Mouse (Mus musculus) E14TG2a.4 (cell line): ENCODE measurements at regions not wholly inside any gene's neighbourhood (a gene's known extent, or its start where the extent isn't known, plus 50 kb on each side); places are given as distances from the start of the nearest gene placed in this dataset.

Experiments used
- CTCF ChIP-seq: conservative IDR thresholded peaks from 2 replicates; pipeline ENCODE4 v1.5.1; 2014; ENCODE audit warnings: low read length
- NANOG ChIP-seq: IDR thresholded peaks from 2 replicates; pipeline ENCODE4 v1.6.1; 2014; ENCODE audit warnings: borderline replicate concordance, low read length, mixed read lengths

DNA sequence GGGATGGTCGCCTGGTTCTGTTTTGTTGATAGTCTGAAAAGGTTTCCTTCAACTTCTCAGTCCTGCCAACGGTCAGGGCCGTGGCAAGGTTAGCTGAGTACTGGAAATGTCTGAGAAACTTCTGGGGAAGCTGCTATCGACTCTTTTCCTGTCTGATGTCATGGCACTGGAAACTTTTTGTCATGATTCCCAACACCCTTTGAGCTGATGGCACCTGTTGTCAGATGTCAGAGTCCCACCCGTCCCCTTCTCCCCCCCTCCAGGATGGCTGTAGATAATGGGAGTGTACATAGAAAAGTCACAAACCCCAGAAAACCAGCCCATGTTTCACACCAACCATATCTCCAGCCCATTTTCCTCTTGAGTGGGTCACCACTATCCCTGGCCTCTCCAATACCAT lies 167.0 kb downstream of the Ackr3 start:
- no peak for TF ChIP-seq CTCF
- TF ChIP-seq NANOG: no peak
